Mouse (Mus musculus) lung, postnatal 10 days (tissue): Measurements from ENCODE around the gene Nptxr.
A peak's percentile ranks its signal among the peaks of the same experiment; 100 is the strongest.

Experiments
- DNase-seq: peaks from one replicate; pipeline ENCODE4 v3.0.0; 2021

Gene Nptxr

GRCm38 (mm10) chr15:79804352-79805071 is at the start of gene Nptxr:
TSS of gene Nptxr (minus strand) at chr15:79804766.
- DNase-seq = peak; percentile 53

- DNase-seq = no peak
Observed at GRCm38 (mm10) chr15:79850143-79850542, 45.6 kb upstream of the Nptxr start.

- DNase-seq = peak; percentile 77
Observed at GRCm38 (mm10) chr15:79847100-79847499, 42.5 kb upstream of the Nptxr start.

GRCm38 (mm10) chr15:79845986-79846385 is 41.4 kb upstream of the Nptxr start:
- DNase-seq = no peak

DNA sequence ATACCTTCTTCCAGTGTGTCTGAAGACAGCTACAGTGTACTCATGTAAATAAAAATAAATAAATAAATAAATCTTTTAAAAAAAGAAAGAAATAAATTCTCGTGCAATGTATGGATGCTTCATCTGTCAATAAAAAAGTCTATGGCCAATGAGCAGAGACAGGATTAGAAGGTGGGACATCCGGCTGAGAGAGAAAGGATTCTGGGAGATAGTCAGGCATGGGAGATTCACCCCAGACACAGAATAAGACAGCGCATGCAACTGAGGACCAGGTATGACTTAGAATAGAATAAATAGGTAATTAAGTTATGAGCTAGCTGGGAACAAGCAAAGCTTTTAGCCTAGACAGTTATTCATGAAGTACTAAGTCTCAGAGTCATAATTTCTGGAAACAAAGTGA is 38.4 kb upstream of the Nptxr start:
- no peak for DNase-seq

- DNase-seq = no peak
Observed at GRCm38 (mm10) chr15:79840281-79840680, 35.7 kb upstream of the Nptxr start.

GRCm38 (mm10) chr15:79834881-79835260 is 30.3 kb upstream of the Nptxr start:
- no peak for DNase-seq

DNA sequence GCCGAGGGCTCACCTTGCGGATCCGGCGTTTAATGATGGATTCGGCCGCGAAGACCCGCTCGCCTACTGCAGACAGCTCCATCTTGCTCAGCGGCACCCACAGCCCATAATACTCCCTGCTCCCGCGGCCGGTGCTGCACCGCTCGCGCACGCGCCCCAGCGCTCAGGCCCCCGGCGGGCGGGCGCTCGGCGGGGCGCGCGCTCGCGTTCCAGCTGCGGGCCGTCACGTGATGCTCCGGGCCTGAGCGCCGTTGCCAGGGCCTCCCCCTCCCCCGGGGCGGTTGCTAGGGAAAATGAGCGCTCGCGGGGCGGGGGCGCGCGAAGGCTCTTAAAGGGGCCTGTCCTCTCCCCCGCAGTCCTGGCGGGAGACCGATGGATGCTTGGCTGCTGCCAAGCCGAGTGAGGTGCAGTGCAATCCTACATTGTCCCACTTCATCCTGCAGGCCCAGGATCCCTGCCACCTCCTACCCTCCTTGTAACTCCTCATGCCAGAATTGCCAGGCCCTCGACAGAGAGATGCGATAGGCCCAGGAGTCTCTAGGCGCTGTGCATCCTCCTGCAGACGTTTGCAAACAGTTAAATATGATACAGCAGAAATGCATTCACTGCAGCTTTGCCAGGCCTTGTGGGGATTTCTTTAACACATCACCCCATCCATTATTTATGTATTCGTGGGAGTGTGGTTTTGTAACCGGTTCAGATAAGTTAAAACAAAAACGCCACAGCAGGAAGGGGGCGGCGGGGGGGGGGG is 29.7 kb upstream of the Nptxr start, which contains the start of the genes Npcd and Cbx6:
TSS of gene Npcd (minus strand) at position 108 of the 751 bp plus-strand sequence.
TSS of gene Cbx6 (minus strand) at position 559 of the 751 bp plus-strand sequence.
- peak; percentile 98 for DNase-seq

DNA sequence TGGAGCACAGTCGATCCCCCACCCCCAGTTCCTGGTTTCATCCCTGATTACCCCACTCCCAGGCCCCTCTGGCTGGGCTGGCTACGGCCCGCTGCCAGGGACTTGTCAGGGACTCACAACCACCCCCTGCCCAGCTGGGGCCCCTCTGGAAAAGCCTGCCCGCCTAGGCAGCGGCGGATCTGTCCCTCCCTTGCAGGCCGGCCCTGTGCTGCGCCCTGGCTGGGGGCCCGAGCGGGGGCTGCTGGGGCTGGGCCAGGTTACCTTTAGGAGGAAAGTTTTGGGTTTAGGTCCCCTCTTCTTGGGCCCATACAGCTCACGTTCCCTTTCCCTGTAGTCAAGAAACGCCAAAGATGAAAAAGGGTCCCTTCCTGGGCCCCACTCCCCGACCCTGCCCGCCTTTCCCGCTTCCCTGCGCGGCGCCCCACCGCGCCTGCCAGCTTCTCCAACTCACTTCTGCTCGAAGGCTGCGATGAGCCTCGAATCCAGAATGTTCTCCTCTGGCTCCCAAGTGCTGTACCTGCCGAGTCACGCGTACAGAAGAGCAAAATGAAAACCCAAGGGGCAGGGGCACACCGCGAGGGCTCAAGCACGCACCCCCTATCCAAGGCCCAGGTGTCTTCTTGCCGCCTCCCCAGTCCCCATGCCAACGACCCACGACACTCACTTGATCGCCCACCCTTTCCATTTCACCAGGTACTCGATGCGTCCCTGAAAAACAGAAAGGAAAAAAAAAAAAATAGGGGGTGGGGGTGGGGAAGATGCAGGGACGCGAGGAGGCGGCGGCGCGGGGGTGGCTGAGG is 28.9 kb upstream of the Nptxr start:
- peak; percentile 57 for DNase-seq

DNA sequence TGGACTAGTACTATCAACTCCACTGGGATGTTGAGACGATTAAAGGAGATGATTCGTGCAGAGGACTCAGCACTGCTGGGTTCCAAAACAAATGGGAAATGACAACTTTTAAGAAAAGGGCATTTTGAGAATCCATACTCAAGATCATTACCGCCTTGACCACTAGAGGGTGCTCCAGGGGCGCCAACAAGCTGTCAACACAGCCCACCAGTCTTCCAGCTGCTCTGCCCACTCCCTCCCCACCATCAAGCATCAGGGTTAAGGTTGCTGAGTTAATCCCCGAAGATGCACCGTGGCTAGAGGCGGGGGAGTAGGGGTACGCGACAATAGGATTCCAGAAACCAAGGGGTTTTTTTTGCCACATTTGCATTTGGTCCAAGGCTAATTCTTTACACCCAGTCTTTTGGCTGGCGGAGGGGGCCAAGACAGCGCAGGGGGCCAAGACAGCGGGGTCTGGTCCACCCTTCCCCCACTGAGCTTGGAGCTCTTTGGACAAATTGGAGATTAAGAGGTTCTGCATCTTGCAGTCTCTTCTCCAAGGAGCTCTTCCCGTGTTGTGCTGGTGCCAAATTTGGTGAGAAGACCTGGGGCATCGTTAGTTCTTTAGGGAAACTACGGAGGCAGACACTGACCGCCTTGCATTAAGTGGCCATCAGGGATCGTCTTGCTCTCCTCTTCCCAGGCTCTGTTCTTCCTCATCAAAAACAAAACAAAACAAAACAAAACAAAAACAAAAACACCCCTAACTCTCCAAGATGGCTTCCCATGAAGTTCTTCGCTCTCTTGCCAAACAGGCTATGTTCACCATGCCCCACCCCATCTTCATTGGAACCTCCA is 27.7 kb upstream of the Nptxr start:
- peak; percentile 91 for DNase-seq

- peak; percentile 85 for DNase-seq
Observed at GRCm38 (mm10) chr15:79830388-79830787, 25.8 kb upstream of the Nptxr start.

- no peak for DNase-seq
Observed at GRCm38 (mm10) chr15:79829431-79829830, 24.9 kb upstream of the Nptxr start.

DNA sequence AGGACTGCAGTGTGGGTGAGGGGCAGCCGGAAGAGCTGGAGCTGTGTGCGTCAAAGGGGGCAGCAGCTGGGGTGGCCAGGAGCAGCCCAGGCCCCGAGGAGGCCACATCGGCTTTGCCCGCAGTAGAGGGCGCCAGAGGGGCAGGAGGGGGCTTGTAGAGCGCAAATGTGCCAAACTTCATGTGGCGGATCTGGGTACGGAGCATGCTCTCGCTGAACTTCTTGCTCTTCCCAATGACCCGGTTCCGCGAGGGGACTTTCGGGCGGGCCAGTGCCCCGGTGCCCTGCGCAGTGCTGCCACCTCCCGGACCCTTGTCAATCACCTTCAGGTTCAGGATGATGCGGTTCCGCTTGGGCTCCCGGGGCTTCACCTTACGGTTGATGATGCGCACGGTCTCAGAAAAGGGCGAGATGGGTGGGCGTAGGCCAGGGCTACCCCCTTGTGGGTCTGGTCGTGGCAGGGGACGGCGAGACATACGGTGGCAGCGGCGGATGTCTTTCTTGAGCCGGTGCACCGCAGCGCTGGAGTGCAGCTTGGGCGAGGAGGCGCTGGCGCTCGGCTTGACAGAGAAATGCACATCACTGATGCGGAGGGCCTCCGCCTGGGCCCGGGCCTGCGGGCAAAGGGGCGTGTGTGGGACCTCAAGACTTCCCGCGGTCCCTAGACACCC is 23.9 kb upstream of the Nptxr start:
- peak; percentile 66 for DNase-seq

DNA sequence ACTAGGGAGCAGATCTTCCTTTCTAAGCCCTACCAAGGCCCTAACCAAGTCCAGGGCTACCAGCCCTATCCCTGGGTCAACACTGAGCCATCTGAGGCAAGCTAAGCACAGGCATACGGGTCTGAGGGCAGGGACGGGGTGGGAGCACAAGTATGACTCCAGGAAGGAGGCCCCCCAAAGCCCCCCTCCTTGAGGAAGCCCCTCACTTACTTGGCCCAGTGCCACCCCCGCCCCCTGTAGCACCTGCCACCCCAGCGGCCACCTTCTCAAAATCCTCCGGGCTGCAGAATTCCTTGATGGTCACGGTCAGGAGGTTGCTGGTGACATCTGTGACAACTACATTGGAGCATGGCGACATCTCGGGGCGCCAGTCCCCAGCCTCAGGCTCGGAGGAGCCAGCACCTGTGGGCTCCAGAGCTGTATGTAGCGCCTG is 23.2 kb upstream of the Nptxr start:
- DNase-seq = no peak

DNA sequence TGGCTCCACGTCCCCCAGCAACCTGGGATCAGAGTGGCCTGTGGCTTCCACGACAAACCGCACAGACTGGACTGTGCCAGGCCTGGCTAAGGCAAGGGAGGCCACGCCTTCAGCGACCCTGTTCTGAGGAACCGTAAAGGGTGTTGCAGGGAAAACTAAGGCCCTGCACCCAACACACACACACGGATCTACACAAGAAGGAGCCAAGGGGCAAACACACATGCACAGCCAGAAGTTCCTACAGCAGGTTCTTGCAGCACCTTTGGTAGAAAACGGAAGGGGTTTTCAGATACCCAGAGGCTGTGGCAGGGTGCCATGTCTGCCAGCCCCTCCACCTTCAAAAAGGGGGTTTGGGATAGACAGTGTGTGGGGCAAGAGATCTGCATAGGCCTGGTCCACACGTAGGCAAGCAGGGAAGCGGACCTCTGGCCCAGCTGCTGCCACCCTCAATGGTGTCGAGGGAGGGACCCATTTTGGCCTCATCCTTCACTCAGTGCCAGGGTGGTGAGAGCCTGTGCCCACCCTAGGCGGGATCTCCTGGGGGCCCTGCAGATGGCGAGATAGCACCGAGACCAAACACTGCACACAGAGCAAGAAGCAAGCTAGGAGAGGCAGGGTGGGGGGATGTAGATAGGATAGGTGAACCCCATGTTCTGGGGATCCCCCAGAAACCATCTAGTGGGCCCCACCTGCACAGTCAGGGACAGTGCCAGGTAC is 22.7 kb upstream of the Nptxr start:
- no peak for DNase-seq

DNA sequence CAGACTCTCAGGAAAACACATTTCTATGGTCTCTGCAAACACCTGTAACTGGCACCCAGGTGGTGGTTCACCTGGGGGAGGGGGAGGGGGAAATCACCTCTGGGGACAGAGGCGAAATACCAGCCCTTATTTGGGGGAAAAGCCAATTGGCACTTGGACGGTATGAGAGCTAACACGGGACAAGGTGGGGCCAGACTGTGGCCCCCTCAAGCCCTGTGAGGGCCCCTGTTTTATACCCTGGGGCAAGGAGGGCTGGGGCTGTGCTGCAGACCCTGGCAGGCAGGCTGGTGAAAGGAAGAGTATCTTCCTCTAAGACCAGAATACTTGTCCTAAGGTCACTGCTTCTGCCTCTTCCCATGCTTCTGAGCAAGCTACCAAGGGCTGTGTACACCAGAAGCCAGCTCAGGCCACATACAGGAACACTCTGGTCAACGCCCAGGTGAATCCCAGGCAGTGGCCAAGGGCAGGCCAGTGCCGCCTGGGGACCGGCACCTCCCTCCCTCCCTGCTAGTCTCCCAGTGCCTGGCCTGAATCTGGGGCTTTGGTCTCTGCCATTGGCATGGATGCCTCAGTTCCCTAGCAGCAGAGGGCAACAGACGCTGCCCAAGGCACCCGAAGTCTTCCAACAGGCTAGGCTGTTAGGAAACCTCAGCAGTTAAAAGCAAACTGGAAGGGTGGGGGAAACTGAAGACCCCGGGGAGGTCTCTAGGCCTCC is 21.8 kb upstream of the Nptxr start:
- DNase-seq = no peak

DNA sequence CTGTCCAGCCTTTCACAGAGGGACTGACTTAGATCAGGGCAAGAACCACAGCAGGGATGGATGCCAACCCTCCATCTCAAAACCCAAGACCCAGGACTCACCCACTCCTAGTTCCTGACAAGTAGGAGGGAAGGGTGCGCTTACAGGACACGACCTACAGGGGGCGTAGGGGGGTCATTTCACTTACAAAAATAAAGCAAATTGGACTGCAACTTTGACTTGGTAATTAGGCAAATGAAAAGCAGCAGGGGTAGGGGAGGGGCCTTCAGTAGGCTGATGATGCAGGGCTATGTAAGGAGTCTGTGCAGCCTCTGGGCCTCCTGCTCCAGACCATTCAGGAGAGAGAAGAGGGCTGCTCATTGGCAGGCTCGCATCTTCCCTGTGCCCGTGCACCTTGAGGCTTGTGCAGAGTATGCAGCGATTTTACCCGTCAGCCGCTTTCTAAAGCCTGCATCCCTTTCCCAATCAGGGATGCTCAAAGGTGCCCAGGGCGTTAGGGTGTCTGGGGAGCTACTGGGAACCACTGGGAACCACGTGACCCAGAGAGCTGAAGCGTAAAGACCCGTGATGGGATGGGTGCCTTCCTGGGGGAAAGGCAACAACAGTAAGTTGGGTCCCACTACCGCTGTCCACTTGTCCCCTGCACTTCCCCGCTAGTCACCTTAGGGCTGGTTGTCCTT is 20.7 kb upstream of the Nptxr start:
- DNase-seq = peak; percentile 50

DNA sequence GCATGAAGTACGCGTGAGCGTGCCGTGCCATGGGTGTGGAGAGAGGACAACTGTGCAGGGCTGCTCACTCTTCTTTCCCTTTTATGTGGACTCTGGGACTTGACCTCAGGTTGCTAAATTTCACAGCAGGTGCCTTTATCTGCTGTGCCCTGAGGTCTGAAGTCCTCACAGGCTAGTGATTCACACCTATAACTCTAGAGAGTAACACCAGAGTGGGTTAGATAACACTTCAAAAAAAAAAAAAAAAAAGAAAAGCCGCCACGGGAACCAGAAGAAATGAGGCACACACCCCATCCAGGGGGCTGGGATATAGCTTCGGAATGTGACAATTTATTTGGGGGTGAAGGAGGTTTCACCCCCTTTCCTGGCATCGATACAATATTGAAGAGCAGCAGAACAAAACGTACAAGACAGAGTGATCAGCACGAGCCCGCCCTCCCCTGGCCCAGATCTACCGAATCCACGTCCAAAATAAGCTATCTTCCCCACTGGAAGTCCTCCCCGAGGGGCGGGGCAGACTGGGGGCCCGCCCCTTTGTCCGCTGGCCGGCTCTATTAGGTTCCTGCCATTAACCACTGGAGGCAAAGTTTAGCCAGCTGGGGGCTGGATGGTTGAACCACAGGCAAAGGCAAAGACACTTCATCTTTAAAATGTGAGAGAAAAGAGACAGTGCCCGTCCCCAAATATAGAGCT is 19.2 kb upstream of the Nptxr start:
- peak; percentile 85 for DNase-seq
